Mouse (Mus musculus) forebrain, embryonic 11.5 days (tissue): ENCODE measurements at regions not wholly inside any gene's neighbourhood (a gene's known extent, or its start where the extent isn't known, plus 50 kb on each side); places are given as distances from the start of the nearest gene placed in this dataset.
"Not testable (repeated sequence)": the region's sequence is repeated elsewhere in the genome, so short reads cannot be mapped to it uniquely, and the experiment has no call there.

ENCODE experiments used
- ATAC-seq: fragments of 200-750 bp; cut with Nextera tagmentation; replicated peaks from 2 replicates; pipeline ENCODE4 v1.8.0; 2017; ENCODE audit warnings: moderate TSS enrichment; ENCODE audit not compliant: low FRiP score
- DNase-seq: peaks from one replicate; pipeline ENCODE4 v3.0.0-alpha.2; 2017; ENCODE audit warnings: low spot score
- H3K27ac ChIP-seq: fragments of 300-500 bp; sonication (generic); 2 replicates; pipeline ENCODE4 v1.5.1; 2014; ENCODE audit warnings: low read depth, low read length
- H3K27me3 ChIP-seq: fragments of 300-500 bp; sonication (generic); 2 replicates; pipeline ENCODE4 v1.6.1; 2014; ENCODE audit warnings: mild to moderate bottlenecking, low read length, mixed read lengths; ENCODE audit not compliant: control insufficient read depth, insufficient read depth
- H3K36me3 ChIP-seq: fragments of 300-500 bp; sonication (generic); 2 replicates; pipeline ENCODE4 v1.6.1; 2014; ENCODE audit warnings: mild to moderate bottlenecking, low read length, moderate library complexity, mixed read lengths; ENCODE audit not compliant: control insufficient read depth, insufficient read depth
- H3K4me1 ChIP-seq: fragments of 300-500 bp; sonication (generic); replicated peaks from 2 replicates; pipeline ENCODE4 v1.6.1; 2014; ENCODE audit warnings: low read length, mixed read lengths; ENCODE audit not compliant: control insufficient read depth, insufficient read depth
- H3K4me2 ChIP-seq: fragments of 300-500 bp; sonication (generic); 2 replicates; pipeline ENCODE4 v1.6.1; 2014; ENCODE audit warnings: low read depth, mild to moderate bottlenecking, low read length, moderate library complexity, mixed read lengths; ENCODE audit not compliant: severe bottlenecking
- H3K4me3 ChIP-seq: fragments of 300-500 bp; sonication (generic); 2 replicates; pipeline ENCODE4 v1.5.1; 2014; ENCODE audit warnings: low read depth, low read length
- H3K9ac ChIP-seq: fragments of 300-500 bp; sonication (generic); 2 replicates; pipeline ENCODE4 v1.6.1; 2014; ENCODE audit warnings: low read length
- H3K9me3 ChIP-seq: fragments of 300-500 bp; sonication (generic); 2 replicates; pipeline ENCODE4 v1.6.1; 2016; ENCODE audit warnings: low read length, mixed read lengths; ENCODE audit not compliant: control insufficient read depth
- WGBS: fragments of 180-500 bp; shearing (Covaris S2); extraction: QIAGEN DNeasy Blood & Tissue Kit; methylation state at CpG from one replicate; pipeline ENCODE4 v1.1.7; 2014; 5-methylcytosine and 5-hydroxymethylcytosine counted together

GRCm38 (mm10) chr5:97788175-97788574 lies 242.7 kb downstream of the Antxr2 start:
- Histone ChIP-seq H3K36me3 (no peaks in the 10 kb centered on the region), H3K4me3 (no peak overlapping the region), H3K27me3 (no peaks in the 10 kb centered on the region), H3K9me3 (no peaks in the 10 kb centered on the region), H3K4me2 (no peak overlapping the region), H3K9ac (no peak overlapping the region), H3K4me1 (no peaks in the 10 kb centered on the region), H3K27ac (no peak overlapping the region)
- WGBS: 89% methylated on average over 9 of the region's 9 CpGs
- ATAC-seq (no peak), DNase-seq (no peak)

- Histone ChIP-seq H3K9me3 (no peaks in the 10 kb centered on the region), H3K4me1 (no peaks in the 10 kb centered on the region), H3K9ac (no peak overlapping the region), H3K4me3 (no peak overlapping the region), H3K27me3 (no peaks in the 10 kb centered on the region), H3K27ac (no peak overlapping the region), H3K4me2 (no peak overlapping the region), H3K36me3 (no peaks in the 10 kb centered on the region)
- DNase-seq: no peak
- no peak for ATAC-seq
- WGBS: 90% methylated on average over 5 of the region's 5 CpGs
These were observed 243.8 kb downstream of the Antxr2 start for GRCm38 (mm10) chr5:97787001-97787400.

- H3K27me3 ChIP-seq, H3K4me1 ChIP-seq, DNase-seq, H3K36me3 ChIP-seq, H3K27ac ChIP-seq, ATAC-seq, H3K4me3 ChIP-seq, H3K9me3 ChIP-seq, H3K9ac ChIP-seq, H3K4me2 ChIP-seq: not testable (repeated sequence)
- 90% methylated on average over 3 of the region's 3 CpGs for WGBS
These were observed 255.7 kb downstream of the Antxr2 start for GRCm38 (mm10) chr5:97775100-97775499.

- H3K4me1 ChIP-seq, H3K36me3 ChIP-seq, H3K4me3 ChIP-seq, DNase-seq, ATAC-seq, H3K4me2 ChIP-seq, H3K9me3 ChIP-seq, H3K9ac ChIP-seq, H3K27me3 ChIP-seq, H3K27ac ChIP-seq: not testable (repeated sequence)
- 70% methylated on average over 4 of the region's 4 CpGs for whole genome bisulfite sequencing
These were observed 257.4 kb downstream of the Antxr2 start for GRCm38 (mm10) chr5:97773451-97773850.

- ATAC-seq: no peak
- Histone ChIP-seq H3K27me3 (no peaks in the 10 kb centered on the region), H3K9ac (no peak overlapping the region), H3K36me3 (no peaks in the 10 kb centered on the region), H3K4me3 (no peak overlapping the region), H3K9me3 (no peaks in the 10 kb centered on the region), H3K4me2 (no peak overlapping the region), H3K4me1 (no peaks in the 10 kb centered on the region), H3K27ac (no peak overlapping the region)
- DNase-seq: no peak
- 95% methylated on average over 2 of the region's 2 CpGs for WGBS
These were observed 280.5 kb upstream of the Gk2 start for GRCm38 (mm10) chr5:97737339-97737738.

GRCm38 (mm10) chr5:97730920-97731319 lies 274.1 kb upstream of the Gk2 start:
- ATAC-seq: no peak

GRCm38 (mm10) chr5:97719364-97719763 lies 262.5 kb upstream of the Gk2 start:
- H3K27me3 ChIP-seq, H3K27ac ChIP-seq, H3K4me2 ChIP-seq, H3K4me1 ChIP-seq, H3K9ac ChIP-seq, H3K4me3 ChIP-seq, H3K9me3 ChIP-seq, DNase-seq, ATAC-seq, H3K36me3 ChIP-seq: not testable (repeated sequence)
- 29% methylated on average over 4 of the region's 4 CpGs for WGBS

More at GRCm38 (mm10) chr5:97730920-97731319, 274.1 kb upstream of the Gk2 start:
- no peak overlapping the region for H3K4me3 ChIP-seq
- no peak overlapping the region for H3K4me2 ChIP-seq
- H3K27ac ChIP-seq: no peak overlapping the region
- no peaks in the 10 kb centered on the region for H3K27me3 ChIP-seq
- no peaks in the 10 kb centered on the region for H3K4me1 ChIP-seq
- H3K9me3 ChIP-seq: no peaks in the 10 kb centered on the region
- DNase-seq: no peak
- 87% methylated on average over 4 of the region's 4 CpGs for WGBS
- H3K9ac ChIP-seq: no peak overlapping the region
- no peaks in the 10 kb centered on the region for H3K36me3 ChIP-seq

GRCm38 (mm10) chr5:97705270-97705669 lies 248.4 kb upstream of the Gk2 start:
- WGBS: 89% methylated on average over 3 of the region's 3 CpGs
- no peak for ATAC-seq

GRCm38 (mm10) chr5:97700507-97700906 lies 243.7 kb upstream of the Gk2 start:
- H3K4me3 ChIP-seq: no peak overlapping the region
- H3K27me3 ChIP-seq: no peaks in the 10 kb centered on the region
- H3K36me3 ChIP-seq: no peaks in the 10 kb centered on the region
- no peak overlapping the region for H3K4me2 ChIP-seq
- no peaks in the 10 kb centered on the region for H3K4me1 ChIP-seq
- no peak overlapping the region for H3K27ac ChIP-seq
- no peaks in the 10 kb centered on the region for H3K9me3 ChIP-seq
- WGBS: 93% methylated on average over 3 of the region's 3 CpGs
- DNase-seq: no peak
- no peak overlapping the region for H3K9ac ChIP-seq
- ATAC-seq: no peak

More at GRCm38 (mm10) chr5:97705270-97705669, 248.4 kb upstream of the Gk2 start:
- Histone ChIP-seq H3K4me3 (no peak overlapping the region), H3K4me1 (0 out of 2 replicates have a peak, but pooled peaks cover 3% of the 10 kb centered on the region), H3K9ac (no peak overlapping the region), H3K9me3 (no peaks in the 10 kb centered on the region), H3K36me3 (no peaks in the 10 kb centered on the region), H3K27ac (no peak overlapping the region), H3K4me2 (no peak overlapping the region), H3K27me3 (no peaks in the 10 kb centered on the region)
- no peak for DNase-seq
